Mouse (Mus musculus) G1E (cell line): Measurements from ENCODE around the gene Per3.

Source experiments
- CTCF ChIP-seq: IDR thresholded peaks from 2 replicates; pipeline ENCODE4 v1.5.1; 2012; ENCODE audit warnings: low read depth, low read length, inconsistent platforms, mixed read lengths
- GATA1 ChIP-seq: IDR thresholded peaks from 2 replicates; pipeline ENCODE4 v1.6.1; 2012; ENCODE audit warnings: borderline replicate concordance, low read length, inconsistent platforms, mixed read lengths
- GATA2 ChIP-seq: IDR thresholded peaks from 2 replicates; pipeline ENCODE4 v1.6.1; 2012; ENCODE audit warnings: low read depth, low read length, inconsistent platforms, borderline replicate concordance
- POLR2AphosphoS5 ChIP-seq: IDR thresholded peaks from 2 replicates; pipeline ENCODE4 v1.6.1; 2012; ENCODE audit warnings: low read depth, low read length, inconsistent platforms; ENCODE audit not compliant: insufficient replicate concordance
- TAL1 ChIP-seq: conservative IDR thresholded peaks from 2 replicates; pipeline ENCODE4 v1.6.1; 2012; ENCODE audit warnings: low read depth, low read length, inconsistent platforms, mixed read lengths

- TF ChIP-seq CTCF (no peak), GATA1 (no peak), TAL1 (no peak), POLR2AphosphoS5 (no peak), GATA2 (no peak)
These were observed 15.1 kb upstream of the Per3 start for GRCm38 (mm10) chr4:151059566-151059965.
